Mouse (Mus musculus): ENCODE data around the gene Serpini2. TPM values are rescaled to one million over a fixed set of nuclear protein-coding genes. Genes with fewer than 3 reads are reported as not detected.

Serpini2 gene
- polyA plus RNA-seq, 1 experiment from 2014 or later: not detected

GRCm38 (mm10) chr3:75202808-75203503, 66.9 kb downstream of the Serpini2 start:
- 0 out of 2 replicates have a peak, but pooled peaks have one; percentile 9 for ATAC-seq (replicated peaks; ENCODE audit: insufficient number of reproducible peaks, low FRiP score, low TSS enrichment, low read depth)

More at GRCm38 (mm10) chr3:75202808-75203503, 66.9 kb downstream of the Serpini2 start:
- Histone ChIP-seq H3K4me3 (ENCODE audit: low read depth, low read length) (no peak overlapping the region), H3K27me3 (ENCODE audit: control insufficient read depth, insufficient read depth, low read length) (no peaks in the 10 kb centered on the region), H3K27ac (replicated peaks; ENCODE audit: low read depth, low read length) (no peak overlapping the region), H3K36me3 (replicated peaks; ENCODE audit: control insufficient read depth, insufficient read depth, low read depth, low read length) (no peaks in the 10 kb centered on the region), H3K9me3 (replicated peaks; ENCODE audit: control insufficient read depth, low read length) (no peaks in the 10 kb centered on the region), H3K4me2 (ENCODE audit: low read depth, low read length) (no peak overlapping the region), H3K4me1 (ENCODE audit: control insufficient read depth, insufficient read depth, low read length) (no peaks in the 10 kb centered on the region), H3K9ac (replicated peaks; ENCODE audit: low read length) (no peak overlapping the region)
- peak; percentile 74 for DNase-seq (ENCODE audit: low spot score)
- WGBS: 38% methylated on average over 12 of the region's 12 CpGs

Other genes with a start within 250 kb of the Serpini2 start
- not detected in 2 replicates for gene Zbbx, start 105.0 kb downstream of the Serpini2 start, polyA plus RNA-seq (2014; fragmentation: Nextera tagmentation; extraction: Ambion mirVana)
- gene Wdr49, start 212.1 kb upstream of the Serpini2 start, polyA plus RNA-seq (2014; fragmentation: Nextera tagmentation; extraction: Ambion mirVana): not detected in 2 replicates